Mouse (Mus musculus) kidney, embryonic 16.5 days (tissue): ENCODE results near the gene Prn. TPM values are rescaled to one million over a fixed set of nuclear protein-coding genes. Genes with fewer than 3 reads are reported as not detected.
A peak's percentile ranks its signal among the peaks of the same experiment; 100 is the strongest.

ENCODE experiments used
- ATAC-seq: fragments of 200-750 bp; cut with Nextera tagmentation; 2 replicates; pipeline ENCODE4 v1.8.0; 2017; ENCODE audit warnings: moderate TSS enrichment; ENCODE audit not compliant: low FRiP score, low TSS enrichment
- H3K27ac ChIP-seq: fragments of 300-500 bp; sonication (generic); 2 replicates; pipeline ENCODE4 v1.5.1; 2014; ENCODE audit warnings: low read length
- H3K27me3 ChIP-seq: fragments of 300-500 bp; sonication (generic); 2 replicates; pipeline ENCODE4 v1.6.1; 2014; ENCODE audit warnings: low read length, control low read depth, mixed read lengths; ENCODE audit not compliant: insufficient read depth
- H3K36me3 ChIP-seq: fragments of 300-500 bp; sonication (generic); 2 replicates; pipeline ENCODE4 v1.6.1; 2014; ENCODE audit warnings: low read length, control low read depth, mixed read lengths; ENCODE audit not compliant: insufficient read depth
- H3K4me1 ChIP-seq: fragments of 300-500 bp; sonication (generic); 2 replicates; pipeline ENCODE4 v1.6.1; 2014; ENCODE audit warnings: low read length, control low read depth, mixed read lengths; ENCODE audit not compliant: insufficient read depth
- H3K4me2 ChIP-seq: fragments of 300-500 bp; sonication (generic); replicated peaks from 2 replicates; pipeline ENCODE4 v1.6.1; 2014; ENCODE audit warnings: low read depth, low read length
- H3K4me3 ChIP-seq: fragments of 300-500 bp; sonication (generic); 2 replicates; pipeline ENCODE4 v1.5.1; 2014; ENCODE audit warnings: mild to moderate bottlenecking, low read length
- H3K9ac ChIP-seq: fragments of 300-500 bp; sonication (generic); replicated peaks from 2 replicates; pipeline ENCODE4 v1.6.1; 2014; ENCODE audit warnings: low read length
- H3K9me3 ChIP-seq: fragments of 300-500 bp; sonication (generic); 2 replicates; pipeline ENCODE4 v1.6.1; 2016; ENCODE audit warnings: low read length, control low read depth
- WGBS: fragments of 180-500 bp; shearing (Covaris S2); extraction: QIAGEN DNeasy Blood & Tissue Kit; methylation state at CpG from one replicate; pipeline ENCODE4 v1.1.7; 2014; 5-methylcytosine and 5-hydroxymethylcytosine counted together
- polyA plus RNA-seq: library from polyadenylated mRNA; unstranded; fragments of >200 nt; fragmentation: Nextera tagmentation; extraction: Ambion mirVana; gene quantifications from 2 replicates; pipeline ENCODE4 v1.2.1, GENCODE M21; 2015

Gene Prn
- polyA plus RNA-seq, 1 experiment from 2014 or later: 0.25 TPM

GRCm38 (mm10) chr2:131905776-131906175 lies 4.0 kb upstream of the Prn start:
- Histone ChIP-seq H3K36me3 (no peaks in the 10 kb centered on the region), H3K4me3 (no peak overlapping the region), H3K4me1 (peaks cover 19% of the 10 kb centered on the region), H3K4me2 (no peak overlapping the region), H3K27me3 (0 out of 2 replicates have a peak, but pooled peaks cover 5% of the 10 kb centered on the region), H3K27ac (no peak overlapping the region), H3K9me3 (no peaks in the 10 kb centered on the region), H3K9ac (no peak overlapping the region)
- no peak for ATAC-seq
- WGBS: 52% methylated on average over 6 of the region's 6 CpGs

- Histone ChIP-seq H3K4me2 (no peak overlapping the region), H3K9ac (no peak overlapping the region), H3K4me1 (peaks cover 24% of the 10 kb centered on the region), H3K9me3 (no peaks in the 10 kb centered on the region), H3K36me3 (no peaks in the 10 kb centered on the region), H3K4me3 (no peak overlapping the region), H3K27me3 (0 out of 2 replicates have a peak, but pooled peaks cover 5% of the 10 kb centered on the region), H3K27ac (no peak overlapping the region)
- WGBS: 87% methylated on average over 3 of the region's 3 CpGs
- no peak for ATAC-seq
Measured at GRCm38 (mm10) chr2:131906266-131906665, 3.5 kb upstream of the Prn start.

- no peak overlapping the region for H3K4me2 ChIP-seq
- H3K9ac ChIP-seq: no peak overlapping the region
- H3K9me3 ChIP-seq: no peaks in the 10 kb centered on the region
- 0 out of 2 replicates have a peak, but pooled peaks cover 5% of the 10 kb centered on the region for H3K27me3 ChIP-seq
- 88% methylated on average over 1 of the region's 1 CpGs for WGBS
- no peak overlapping the region for H3K27ac ChIP-seq
- no peaks in the 10 kb centered on the region for H3K36me3 ChIP-seq
- no peak for ATAC-seq
- no peak overlapping the region for H3K4me3 ChIP-seq
- peaks cover 28% of the 10 kb centered on the region for H3K4me1 ChIP-seq
Measured at GRCm38 (mm10) chr2:131906846-131907245, 2.9 kb upstream of the Prn start.

DNA sequence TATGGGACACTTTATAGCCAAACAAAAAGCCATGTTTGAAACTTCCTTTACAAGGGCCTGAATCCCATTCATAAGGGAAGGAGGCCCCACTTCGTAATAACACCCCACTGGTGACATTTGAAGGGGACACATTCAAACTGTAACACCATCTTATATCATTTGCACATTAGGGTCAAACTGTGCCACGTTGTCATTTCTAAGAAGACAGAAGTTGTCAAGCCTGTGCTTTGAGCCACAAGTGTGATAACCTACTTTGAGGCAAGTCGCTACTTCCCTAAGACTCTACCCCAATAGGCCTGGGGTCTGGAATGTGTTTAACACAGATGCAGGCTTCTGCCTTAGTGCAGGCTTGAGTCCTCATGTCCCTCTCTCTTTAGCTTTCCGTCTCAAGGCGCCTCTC lies 2.4 kb upstream of the Prn start:
- H3K27me3 ChIP-seq: 0 out of 2 replicates have a peak, but pooled peaks cover 5% of the 10 kb centered on the region
- no peak for ATAC-seq
- H3K9ac ChIP-seq: no peak overlapping the region
- H3K36me3 ChIP-seq: no peaks in the 10 kb centered on the region
- H3K4me3 ChIP-seq: no peak overlapping the region
- no peak overlapping the region for H3K4me2 ChIP-seq
- H3K4me1 ChIP-seq: peaks cover 28% of the 10 kb centered on the region
- WGBS: 88% methylated on average over 5 of the region's 5 CpGs
- H3K9me3 ChIP-seq: no peaks in the 10 kb centered on the region
- H3K27ac ChIP-seq: no peak overlapping the region

- Histone ChIP-seq H3K4me3 (no peak overlapping the region), H3K4me1 (peaks cover 31% of the 10 kb centered on the region), H3K9ac (no peak overlapping the region), H3K4me2 (no peak overlapping the region), H3K27ac (0 out of 2 replicates have a peak overlapping the region, but pooled peaks have one; percentile 15), H3K9me3 (no peaks in the 10 kb centered on the region), H3K27me3 (0 out of 2 replicates have a peak, but pooled peaks cover 5% of the 10 kb centered on the region), H3K36me3 (no peaks in the 10 kb centered on the region)
- 60% methylated on average over 7 of the region's 7 CpGs for whole genome bisulfite sequencing
- peak; percentile 53 for ATAC-seq
Measured at GRCm38 (mm10) chr2:131908351-131908861, 1.4 kb upstream of the Prn start.

DNA sequence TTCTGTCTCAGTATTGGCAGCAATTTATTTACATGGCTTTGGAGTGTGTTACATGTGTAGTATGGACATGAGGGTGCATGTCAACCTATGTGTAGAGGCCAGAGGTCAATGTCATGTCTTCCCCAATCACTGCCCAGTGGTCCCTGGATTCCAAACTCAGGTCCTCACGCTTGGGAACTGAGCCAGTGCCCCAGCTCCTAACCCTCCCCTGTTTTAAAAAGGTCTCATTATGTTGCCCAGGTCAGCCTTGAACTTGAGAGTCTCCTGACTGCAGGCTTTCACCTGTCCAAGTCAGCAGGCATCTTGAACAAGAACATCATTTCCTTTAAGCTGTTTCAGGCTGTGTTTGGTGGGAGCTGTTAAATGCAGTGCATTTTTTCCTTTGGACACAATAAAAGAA lies 851 bp upstream of the Prn start:
- WGBS: 60% methylated on average over 1 of the region's 1 CpGs
- Histone ChIP-seq H3K9me3 (no peaks in the 10 kb centered on the region), H3K9ac (no peak overlapping the region), H3K4me1 (peaks cover 31% of the 10 kb centered on the region), H3K4me3 (no peak overlapping the region), H3K36me3 (no peaks in the 10 kb centered on the region), H3K27me3 (0 out of 2 replicates have a peak, but pooled peaks cover 5% of the 10 kb centered on the region), H3K4me2 (peak overlapping the region; percentile 81), H3K27ac (no peak overlapping the region)
- ATAC-seq: peak; percentile 14; the same call in 1 of the 2 replicates

- Histone ChIP-seq H3K36me3 (no peaks in the 10 kb centered on the region), H3K9me3 (no peaks in the 10 kb centered on the region), H3K4me2 (peak overlapping the region; percentile 81; the same call in 1 of the 2 replicates), H3K4me3 (peak overlapping the region; percentile 73; the same call in 1 of the 2 replicates), H3K27me3 (no peaks in the 10 kb centered on the region), H3K4me1 (peaks cover 31% of the 10 kb centered on the region), H3K27ac (no peak overlapping the region), H3K9ac (no peak overlapping the region)
- no peak for ATAC-seq
- WGBS: 39% methylated on average over 2 of the region's 2 CpGs
Measured at GRCm38 (mm10) chr2:131910847-131911246, 1.1 kb downstream of the Prn start.

GRCm38 (mm10) chr2:131911341-131911740 lies 1.6 kb downstream of the Prn start:
- Histone ChIP-seq H3K27me3 (no peaks in the 10 kb centered on the region), H3K9ac (no peak overlapping the region), H3K4me3 (no peak overlapping the region; the same call in 1 of the 2 replicates), H3K36me3 (no peaks in the 10 kb centered on the region), H3K27ac (no peak overlapping the region), H3K9me3 (no peaks in the 10 kb centered on the region), H3K4me1 (peaks cover 31% of the 10 kb centered on the region), H3K4me2 (peak overlapping the region; percentile 81; the same call in 1 of the 2 replicates)
- 22% methylated on average over 4 of the region's 4 CpGs for WGBS
- no peak for ATAC-seq

GRCm38 (mm10) chr2:131912526-131913258 lies 2.9 kb downstream of the Prn start:
- no peak for ATAC-seq
- WGBS: 35% methylated on average over 8 of the region's 8 CpGs
- no peak overlapping the region for H3K9ac ChIP-seq

More at GRCm38 (mm10) chr2:131912526-131913258, 2.9 kb downstream of the Prn start:
- H3K9me3 ChIP-seq: no peaks in the 10 kb centered on the region
- H3K4me2 ChIP-seq: no peak overlapping the region
- H3K4me3 ChIP-seq: no peak overlapping the region
- no peaks in the 10 kb centered on the region for H3K27me3 ChIP-seq
- no peaks in the 10 kb centered on the region for H3K36me3 ChIP-seq
- H3K4me1 ChIP-seq: peaks cover 31% of the 10 kb centered on the region
- H3K27ac ChIP-seq: no peak overlapping the region
